Mouse (Mus musculus) c-Kit-negative CD71-positive TER-119-positive erythroid progenitor cells, embryonic 14.5 days (primary cell): ENCODE results near the gene Aoah.

Experiments used
- DNase-seq: peaks from one replicate; pipeline ENCODE4 v3.0.0-alpha.2; 2013; ENCODE audit warnings: low read depth, low spot score

Gene Aoah

GRCm38 (mm10) chr13:20916698-20917511 is 123.0 kb downstream of the Aoah start:
- DNase-seq = no peak

DNA sequence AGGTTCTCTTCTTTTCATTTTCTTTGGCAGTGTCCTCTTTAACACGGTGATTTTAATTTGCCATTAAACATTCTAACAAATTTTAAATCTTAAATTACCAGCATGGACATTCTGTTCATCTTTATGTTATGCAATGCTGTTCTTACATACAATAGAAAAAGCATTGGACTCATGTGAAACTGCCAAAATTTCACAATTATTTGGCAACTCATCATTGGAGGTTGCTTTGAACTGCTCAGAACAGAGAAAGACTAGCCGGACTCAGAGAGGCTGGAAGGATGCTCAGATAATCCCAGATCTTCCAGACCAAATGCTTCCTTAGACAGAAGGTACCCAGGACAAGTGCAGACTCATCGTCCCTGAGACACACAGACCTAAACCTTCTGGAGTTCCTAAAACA is 126.5 kb downstream of the Aoah start:
- DNase-seq = no peak

DNA sequence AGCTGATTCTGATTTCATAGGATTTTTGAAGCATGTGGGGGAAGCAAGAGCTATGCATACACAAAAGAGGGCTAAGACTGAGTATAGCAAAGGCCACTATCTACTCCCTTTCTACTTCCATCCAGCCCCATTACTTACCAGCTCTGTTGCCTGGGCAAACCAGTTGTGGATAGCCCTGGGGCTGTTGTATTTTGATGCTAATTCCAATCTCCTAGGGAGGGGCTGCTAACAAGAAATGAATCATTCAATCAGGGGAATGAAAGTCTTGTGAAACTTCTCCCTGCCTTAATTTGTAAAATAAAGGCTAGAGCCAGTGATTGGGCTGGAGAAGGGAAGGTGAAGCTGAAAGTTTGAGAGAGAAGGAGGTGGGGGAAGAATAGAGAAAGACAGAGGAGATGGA is 142.1 kb downstream of the Aoah start:
- DNase-seq = no peak

GRCm38 (mm10) chr13:20937452-20937851 is 143.5 kb downstream of the Aoah start:
- no peak for DNase-seq

DNA sequence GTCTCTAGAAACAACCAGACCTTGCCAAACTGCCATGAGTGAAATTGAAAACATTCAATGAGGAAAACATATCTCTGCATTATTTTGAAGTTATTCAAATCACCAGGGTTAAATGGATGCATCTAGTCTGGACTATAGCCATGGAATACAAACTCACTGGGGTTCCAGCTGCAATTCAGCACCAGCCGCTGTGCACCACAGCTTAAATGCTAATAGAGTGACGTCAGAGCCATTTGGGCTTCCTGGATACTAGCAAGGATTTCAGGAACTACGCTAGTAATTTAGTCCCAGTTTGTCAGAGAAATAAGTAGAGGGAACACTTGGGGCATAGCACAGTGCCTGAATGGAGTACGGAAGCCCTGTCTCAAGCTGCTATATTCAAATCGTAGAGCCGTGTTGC is 145.2 kb downstream of the Aoah start:
- no peak for DNase-seq

- no peak for DNase-seq
These were observed 146.5 kb downstream of the Aoah start for GRCm38 (mm10) chr13:20940389-20940788.

DNA sequence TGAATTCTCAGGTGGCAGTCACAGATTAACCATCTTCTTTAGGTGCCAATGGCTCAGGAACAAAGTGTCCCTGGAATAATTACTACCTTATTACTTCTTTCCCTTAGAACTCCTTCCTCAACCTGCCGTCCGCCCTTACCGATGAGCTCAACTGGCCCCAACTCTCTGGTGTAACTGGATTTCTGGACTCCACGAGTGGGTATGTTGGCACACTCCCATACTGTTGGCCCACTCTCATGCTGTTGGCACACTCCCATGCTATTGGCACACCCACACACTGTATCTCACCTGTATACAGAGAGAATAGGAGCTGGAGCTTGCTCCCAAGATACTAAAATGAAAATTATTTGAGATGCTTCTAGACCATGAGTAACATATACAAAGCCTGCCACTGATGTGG is 147.8 kb downstream of the Aoah start:
- DNase-seq = no peak

DNA sequence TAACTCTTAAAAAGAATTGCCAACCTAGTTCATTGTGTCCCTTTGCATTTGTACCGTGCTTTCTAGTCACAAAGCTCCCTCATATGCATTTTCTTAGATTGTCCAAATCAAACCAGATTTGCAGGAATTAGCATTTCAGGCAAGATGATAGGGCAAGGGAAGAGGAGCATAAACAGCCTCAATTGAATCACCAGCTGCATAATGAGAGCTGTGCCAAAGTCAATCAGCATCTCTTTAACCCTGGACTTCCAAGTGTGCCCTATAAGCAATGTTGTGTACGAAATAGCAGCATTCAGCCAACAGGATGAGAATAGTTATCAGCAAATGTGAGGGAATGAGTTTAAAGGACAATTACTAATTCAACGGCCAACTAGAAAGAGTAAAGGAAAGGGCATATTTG is 169.2 kb downstream of the Aoah start:
- DNase-seq = no peak

- no peak for DNase-seq
These were observed 187.6 kb downstream of the Aoah start for GRCm38 (mm10) chr13:20981234-20982230.

DNA sequence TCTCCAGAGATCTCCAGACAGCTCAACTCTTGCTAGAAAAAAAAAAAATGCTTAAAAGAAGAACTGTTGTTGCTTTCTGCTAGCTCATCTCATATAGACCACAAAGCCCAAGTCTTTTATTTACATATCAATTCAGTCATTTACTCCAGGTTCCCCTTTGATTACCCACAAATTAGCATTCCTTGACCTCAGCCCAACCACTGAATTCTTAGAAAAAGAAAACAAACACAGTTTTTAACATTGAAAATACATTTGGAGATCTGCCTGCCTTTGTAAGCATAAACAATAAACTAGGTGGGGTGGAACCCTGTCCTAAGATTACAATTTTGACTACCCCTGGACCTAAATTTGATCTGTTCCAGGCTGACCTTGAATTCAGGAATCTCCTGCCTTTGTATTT is 191.6 kb downstream of the Aoah start:
- no peak for DNase-seq

DNA sequence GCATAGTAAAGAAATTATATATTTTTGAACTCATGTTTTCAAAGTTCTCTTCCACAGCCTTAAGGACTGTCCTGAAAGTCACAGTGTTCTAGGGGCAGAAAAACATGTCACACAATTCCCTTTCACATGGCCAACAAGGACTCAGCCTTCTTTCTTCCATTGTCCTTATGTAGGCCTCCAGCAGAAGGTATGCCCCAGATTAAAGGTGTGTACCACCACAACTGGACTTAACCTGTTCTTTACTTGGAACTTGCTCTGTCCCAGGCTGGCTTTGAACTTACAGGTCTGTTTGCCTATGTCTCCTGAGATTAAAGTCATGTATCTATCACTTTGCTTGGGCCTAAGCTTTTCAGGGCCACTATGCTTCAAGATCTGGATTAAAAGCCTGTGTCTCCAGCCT is 192.0 kb downstream of the Aoah start:
- DNase-seq = no peak

DNA sequence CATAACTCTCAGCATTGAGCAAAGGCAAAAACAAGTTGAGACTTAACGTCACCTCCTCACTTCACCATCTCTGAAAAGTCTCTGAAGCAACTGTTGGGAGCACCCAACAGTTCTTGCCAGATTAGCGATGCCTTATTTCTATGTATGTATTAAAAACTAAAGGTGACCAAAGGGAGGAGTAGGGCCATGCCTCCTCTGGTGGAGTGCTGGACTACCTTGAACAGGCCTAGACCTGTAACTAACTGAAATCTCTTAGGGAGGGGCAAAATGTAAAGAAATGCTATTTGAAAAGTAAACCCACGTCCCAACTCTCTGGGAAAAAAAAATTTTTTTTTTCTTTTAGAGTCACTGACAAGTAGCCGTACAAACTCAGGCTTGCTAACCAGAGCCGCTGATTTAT is 211.3 kb downstream of the Aoah start:
- DNase-seq = no peak

DNA sequence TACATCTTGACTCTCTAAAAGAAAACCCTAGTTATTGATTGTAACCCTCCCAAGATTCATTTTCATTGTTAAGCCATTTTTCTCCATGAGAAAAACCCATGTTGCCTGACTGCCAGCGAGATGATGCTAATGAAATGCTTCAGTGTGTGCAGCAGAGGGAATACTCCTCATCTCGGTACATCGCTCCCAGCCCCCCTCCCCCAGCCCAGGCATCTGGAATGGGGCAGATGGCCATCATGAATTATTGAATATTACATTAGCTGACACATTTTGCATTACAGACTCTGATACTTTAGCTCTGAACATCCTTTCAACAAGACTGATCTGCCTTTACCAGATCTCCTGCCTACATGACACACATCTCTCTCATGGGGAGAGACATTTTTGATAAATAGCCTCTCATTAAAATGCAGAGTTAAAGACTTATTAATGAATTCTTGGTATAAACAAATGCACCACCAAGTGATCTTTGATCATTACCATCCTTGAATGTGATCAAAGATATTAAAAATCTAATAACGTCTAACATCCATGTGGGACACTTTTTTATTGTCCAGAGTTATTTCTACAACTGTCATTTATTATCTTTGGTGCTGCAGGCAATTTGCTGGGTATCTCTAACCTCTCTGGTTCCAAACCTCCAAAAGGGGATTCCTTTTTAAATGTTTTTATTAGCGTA is 211.9 kb downstream of the Aoah start:
- DNase-seq = no peak

- DNase-seq = no peak
These were observed 212.4 kb downstream of the Aoah start for GRCm38 (mm10) chr13:21006321-21006653.

GRCm38 (mm10) chr13:21013659-21014058 is 219.7 kb downstream of the Aoah start:
- no peak for DNase-seq

DNA sequence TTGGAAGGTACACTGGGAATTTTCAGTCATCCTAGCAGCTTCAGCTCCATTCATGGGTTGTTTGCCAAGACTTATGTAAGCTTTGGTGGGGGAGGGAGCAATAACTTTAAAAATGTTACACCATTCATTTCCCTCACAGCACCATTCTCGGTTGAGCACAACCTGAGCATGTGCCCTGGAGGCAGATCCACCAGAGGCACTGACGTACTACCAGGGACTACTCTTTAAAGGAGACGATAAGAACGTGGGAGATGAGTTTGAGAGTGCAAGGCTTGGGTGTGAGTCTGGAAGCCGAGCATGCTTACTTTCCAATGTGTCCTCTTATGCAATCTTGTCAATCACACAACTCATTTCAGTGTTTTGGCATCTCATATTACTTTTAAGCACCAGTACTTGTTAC is 230.9 kb downstream of the Aoah start:
- no peak for DNase-seq

GRCm38 (mm10) chr13:21033176-21033575 is 239.3 kb downstream of the Aoah start:
- DNase-seq = no peak

DNA sequence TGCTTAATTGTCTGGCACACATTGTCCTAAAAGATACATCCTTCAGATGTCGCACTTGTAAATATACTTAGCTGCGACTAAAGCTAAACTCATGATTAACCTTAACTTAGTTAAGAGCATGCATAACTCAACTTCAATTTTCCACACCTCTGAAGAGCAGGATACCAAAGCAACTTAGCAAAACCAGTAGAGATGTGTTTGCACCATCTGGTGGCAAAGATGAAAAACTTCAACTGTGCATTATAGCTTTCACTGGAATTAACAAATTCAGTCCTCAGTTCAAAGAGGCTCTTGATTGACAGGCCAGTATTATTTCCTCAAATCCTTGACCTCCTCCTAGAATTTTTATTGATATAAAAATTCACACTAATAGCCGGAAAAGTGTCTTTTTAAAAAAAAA is 241.1 kb downstream of the Aoah start:
- DNase-seq = no peak

DNA sequence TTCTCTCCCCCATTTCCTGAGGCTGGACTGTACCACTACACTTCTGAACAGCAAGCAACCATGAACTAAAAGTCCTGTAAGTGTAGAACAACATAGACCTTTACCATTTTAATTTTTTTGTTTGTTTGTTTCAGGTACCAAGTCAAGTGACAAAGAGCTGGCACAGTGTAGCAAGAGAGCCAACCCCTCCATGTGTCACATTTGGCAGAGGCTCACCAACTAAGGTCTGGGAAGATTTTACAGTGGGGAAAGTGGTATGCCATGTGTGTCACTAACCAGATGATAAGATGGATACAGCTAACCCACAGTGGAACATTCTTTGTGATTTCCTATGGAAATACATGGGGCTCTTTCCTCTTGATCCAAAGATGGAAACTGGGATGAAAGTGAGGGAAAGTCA is 242.1 kb downstream of the Aoah start:
- no peak for DNase-seq

- no peak for DNase-seq
These were observed 246.8 kb downstream of the Aoah start for GRCm38 (mm10) chr13:21040589-21041199.

DNA sequence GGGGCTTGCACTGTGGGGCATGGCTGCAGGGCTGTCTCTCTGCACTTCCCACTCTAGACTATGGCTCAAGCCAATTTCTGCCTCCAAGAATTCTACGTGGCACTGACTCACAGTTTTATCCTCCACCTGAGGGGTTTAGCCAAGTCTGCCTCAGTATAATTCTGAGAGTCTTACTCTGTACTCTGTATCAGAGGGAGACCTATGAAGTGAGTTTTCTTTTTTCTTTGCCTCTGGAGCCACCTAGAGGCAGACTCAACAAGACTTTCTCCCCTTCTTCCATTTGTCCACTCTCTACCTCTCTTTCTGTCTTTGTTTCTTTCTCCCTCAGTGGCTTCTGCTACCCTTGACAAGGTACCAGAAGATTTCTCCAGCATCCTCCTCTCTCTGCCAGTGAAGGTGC is 256.2 kb downstream of the Aoah start:
- DNase-seq = no peak

DNA sequence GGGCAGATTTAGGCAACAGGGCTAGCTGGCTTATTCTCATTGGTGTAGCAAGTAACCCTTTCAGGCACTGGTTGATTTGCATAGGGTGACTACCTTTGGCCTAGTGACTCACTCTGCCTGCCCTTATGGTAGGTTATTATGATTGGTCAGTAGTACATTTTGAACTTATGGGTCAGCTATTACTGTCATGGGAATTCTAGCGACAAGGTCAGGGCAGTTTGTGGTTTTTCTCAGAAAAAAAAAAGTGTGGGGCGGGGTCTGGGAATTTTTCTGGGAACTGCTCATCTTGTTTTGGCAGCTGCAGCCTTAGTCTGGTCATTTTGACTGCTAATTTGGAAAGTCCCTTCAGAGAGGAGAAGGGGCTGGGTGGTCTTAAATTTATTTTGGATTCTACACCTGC is 272.1 kb downstream of the Aoah start:
- no peak for DNase-seq
